Mouse (Mus musculus): Measurements from ENCODE around the gene Laptm5.

DNA sequence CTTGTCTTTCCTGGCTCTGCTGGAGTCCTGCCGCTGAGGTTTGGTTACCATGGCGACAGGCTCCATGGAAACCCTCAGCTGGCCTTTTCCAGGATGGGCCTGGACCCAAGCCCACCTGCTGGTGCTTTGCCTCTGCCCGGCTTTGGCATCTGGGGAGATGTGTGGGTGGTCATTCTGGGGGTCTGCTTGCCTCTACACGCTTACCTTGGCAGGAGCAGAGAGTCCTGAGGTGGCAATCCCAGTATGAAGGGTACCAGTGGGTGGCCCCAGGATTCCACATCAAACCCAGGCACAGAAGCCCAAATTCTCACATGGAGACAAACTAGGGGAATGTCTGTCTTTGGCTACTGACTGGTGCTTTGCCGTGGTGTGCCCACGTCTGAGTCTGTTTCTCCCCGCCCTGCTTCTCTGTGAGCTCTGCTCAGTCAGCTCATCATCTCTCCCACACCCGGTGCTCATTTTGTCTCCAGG is 47.0 kb upstream of the Laptm5 start:
- TF ChIP-seq CTCF (conservative IDR thresholded peaks at IDR 0.05; ENCODE audit: low read length), result no peak
- no peak for TF ChIP-seq NANOG (IDR thresholded peaks at IDR 0.05; ENCODE audit: borderline replicate concordance, low read length)
